Mouse (Mus musculus) erythroblast, embryonic 14.5 days (primary cell): ENCODE data around the gene Mymk.

ENCODE experiments used
- GATA1 ChIP-seq: IDR thresholded peaks from 2 replicates; pipeline ENCODE4 v1.6.1; 2012; ENCODE audit warnings: low read length, inconsistent platforms, mixed read lengths
- TAL1 ChIP-seq: IDR thresholded peaks from 3 replicates; pipeline ENCODE4 v1.6.1; 2012; ENCODE audit warnings: low read length, inconsistent platforms, mixed read lengths

DNA sequence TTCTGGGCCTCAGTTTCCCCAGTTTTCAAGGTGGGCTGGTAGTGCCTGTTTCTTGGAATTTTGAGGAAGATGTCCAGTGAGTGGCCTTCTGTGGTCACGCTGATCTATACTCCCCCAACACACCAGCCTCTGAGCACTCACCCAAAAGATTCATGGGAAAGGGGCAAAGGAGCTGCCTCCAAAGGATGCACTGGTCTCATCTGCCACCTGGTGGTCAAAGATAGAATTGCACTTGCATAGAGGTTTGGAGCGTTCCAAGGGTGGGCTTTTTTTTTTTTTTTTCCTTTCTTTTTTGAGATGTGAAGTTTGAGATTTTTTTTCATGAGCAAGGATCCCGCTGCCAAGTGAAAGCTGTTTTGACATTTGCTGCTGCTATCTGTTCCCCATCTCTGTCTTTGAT lies 33.4 kb downstream of the Mymk start:
- TF ChIP-seq GATA1, result no peak
- TF ChIP-seq TAL1, result no peak
